Mouse (Mus musculus) liver, adult 2 months (tissue): Measurements from ENCODE around the gene Mapkbp1.

Source experiments
- CTCF ChIP-seq: fragments of 200-500 bp; IDR thresholded peaks from 2 replicates; pipeline ENCODE4 v1.5.1; 2011; ENCODE audit warnings: low read depth, low read length, control low read depth
- POLR2A ChIP-seq: fragments of 200-500 bp; IDR thresholded peaks from 2 replicates; pipeline ENCODE4 v1.6.1; 2011; ENCODE audit warnings: low read length, control low read depth; ENCODE audit not compliant: insufficient read depth; ENCODE audit errors: extremely low read depth

- no peak for TF ChIP-seq POLR2A
- no peak for TF ChIP-seq CTCF
These were observed 71.7 kb downstream of the Mapkbp1 start for GRCm38 (mm10) chr2:120044101-120044603.
